ENCODE assay signal across 9 mouse cellular contexts in the genomic region with DNA sequence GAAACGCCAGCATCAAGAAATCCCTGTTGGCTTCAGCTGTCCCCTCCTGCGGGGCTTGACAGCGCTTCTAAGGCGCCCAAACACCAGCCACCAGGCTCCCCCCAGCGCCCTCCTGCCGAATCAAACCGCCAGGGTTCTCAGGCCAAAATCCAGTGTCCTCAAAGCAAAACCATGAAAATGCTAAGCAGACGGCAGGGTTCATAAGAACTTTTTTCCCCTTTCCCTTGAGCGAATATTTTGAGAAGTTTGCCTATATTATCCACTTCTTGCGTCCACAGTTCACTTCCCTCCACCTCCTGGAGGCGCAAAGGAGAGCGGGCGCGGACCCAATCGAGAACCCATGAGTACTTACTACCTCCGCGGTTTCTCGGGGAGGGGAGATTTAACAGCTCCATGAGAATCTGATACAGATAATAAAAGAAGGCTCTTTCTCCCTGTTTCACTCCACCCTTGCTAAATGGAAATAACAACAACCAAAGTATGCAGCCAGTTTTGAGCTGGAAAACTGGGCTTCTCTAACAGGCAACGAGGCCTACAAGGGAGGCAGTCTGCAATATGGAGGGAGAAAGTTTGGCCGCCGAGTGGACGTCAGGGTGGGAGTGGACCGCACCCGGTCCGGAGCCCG. TPM values are rescaled to one million over a fixed set of nuclear protein-coding genes. Genes with fewer than 3 reads are reported as not detected.
DNase-seq lines count a peak whose midpoint lies in the region; ATAC-seq and TF ChIP-seq lines count a peak whose summit lies in the region.
"Had no signal": no experiment of that assay in that cellular context is flagged by ENCODE, and none has a peak within 500 bp of the region (broad histone marks: within the 10 kb centered on the region; RNA-seq: fewer than 3 reads in every experiment).

No protein-coding gene starts in this region.

- under 1% methylated on average over 26 of the region's 26 CpGs for WGBS in kidney, adult 2 months
- WGBS in liver, embryonic 12.5 days (ENCODE audit: insufficient replicate concordance) = under 1% methylated on average over 26 of the region's 26 CpGs
- WGBS in midbrain, postnatal 0 days = under 1% methylated on average over 26 of the region's 26 CpGs

- H3K9ac ChIP-seq in liver, embryonic 12.5 days = peak overlapping the region; percentile 71
- H3K9ac ChIP-seq in midbrain, postnatal 0 days (replicated peaks; ENCODE audit: low read length, poor library complexity, severe bottlenecking) = peak overlapping the region; percentile 46

- TF ChIP-seq CTCF in kidney, adult 2 months (conservative IDR thresholded peaks at IDR 0.05; ENCODE audit: insufficient read depth, insufficient read length, low read depth, low read length) = peak; percentile 42
- TF ChIP-seq CTCF in midbrain, postnatal 0 days (IDR thresholded peaks at IDR 0.05) = peak; percentile 55

- H3K27me3 ChIP-seq in erythroblast, embryonic 14.5 days (ENCODE audit: control insufficient read depth) = peaks cover 54% of the 10 kb centered on the region
- no peaks in the 10 kb centered on the region for H3K27me3 ChIP-seq in kidney, adult 2 months (replicated peaks; ENCODE audit: control insufficient read depth, insufficient read depth, low read length)
- peaks cover 44% of the 10 kb centered on the region for H3K27me3 ChIP-seq in liver, embryonic 12.5 days (replicated peaks)
- H3K27me3 ChIP-seq in midbrain, postnatal 0 days (ENCODE audit: insufficient read depth, low read length) = no peaks in the 10 kb centered on the region
- H3K27me3 ChIP-seq: CH12.LX had no signal

- peak overlapping the region; percentile 92 for H3K4me2 ChIP-seq in liver, embryonic 12.5 days
- H3K4me2 ChIP-seq in midbrain, postnatal 0 days (ENCODE audit: low read depth, low read length, poor library complexity, severe bottlenecking) = peak overlapping the region; percentile 73

- DNase-seq in embryo, embryonic 9.5 days (ENCODE audit: extremely low spot score) = peak; percentile 62
- DNase-seq in heart, adult 8-10 months (ENCODE audit: low spot score) = peak; percentile 73
- DNase-seq in kidney, adult 2 months = peak; percentile 83
- DNase-seq in midbrain, postnatal 0 days (ENCODE audit: low spot score) = peak; percentile 60
- DNase-seq in testis, postnatal 14 days (ENCODE audit: low spot score) = peak; percentile 48

- peaks cover 3% of the 10 kb centered on the region; the same call in 1 of the 2 replicates for H3K9me3 ChIP-seq in erythroblast, embryonic 14.5 days (ENCODE audit: control insufficient read depth, low read length)
- no peaks in the 10 kb centered on the region for H3K9me3 ChIP-seq in liver, embryonic 12.5 days (replicated peaks)
- H3K9me3 ChIP-seq in midbrain, postnatal 0 days (ENCODE audit: low read length) = no peaks in the 10 kb centered on the region

- peak overlapping the region; percentile 99 for H3K27ac ChIP-seq in kidney, adult 2 months (ENCODE audit: insufficient read depth, low read depth, low read length)
- peak overlapping the region; percentile 82; the same call in 1 of the 2 replicates for H3K27ac ChIP-seq in liver, embryonic 12.5 days
- H3K27ac ChIP-seq in midbrain, postnatal 0 days (ENCODE audit: low read depth, low read length) = peak overlapping the region; percentile 70

- peak overlapping the region; percentile 72 for H3K4me3 ChIP-seq in erythroblast, embryonic 14.5 days (replicated peaks)
- H3K4me3 ChIP-seq in kidney, adult 2 months (ENCODE audit: insufficient read depth, low read depth, low read length) = peak overlapping the region; percentile 99
- H3K4me3 ChIP-seq in liver, embryonic 12.5 days = peak overlapping the region; percentile 74
- peak overlapping the region; percentile 85 for H3K4me3 ChIP-seq in midbrain, postnatal 0 days (ENCODE audit: low read depth, low read length)

- ATAC-seq in erythroblast, adult 5-6 weeks (replicated peaks; ENCODE audit: low FRiP score, poor library complexity, severe bottlenecking) = no peak
- no peak for ATAC-seq in liver, embryonic 12.5 days
- ATAC-seq in midbrain, postnatal 0 days (ENCODE audit: low FRiP score) = no peak

- no peak for TF ChIP-seq POLR2A in kidney, adult 2 months (IDR thresholded peaks at IDR 0.05; ENCODE audit: low read depth, low read length)

- H3K4me1 ChIP-seq in erythroblast, embryonic 14.5 days (ENCODE audit: control insufficient read depth) = peaks cover 21% of the 10 kb centered on the region
- H3K4me1 ChIP-seq in kidney, adult 2 months (ENCODE audit: control insufficient read depth, insufficient read depth, low read length) = peaks cover 23% of the 10 kb centered on the region
- H3K4me1 ChIP-seq in liver, embryonic 12.5 days = peaks cover 49% of the 10 kb centered on the region
- H3K4me1 ChIP-seq in midbrain, postnatal 0 days (ENCODE audit: insufficient read depth, low read length) = no peaks in the 10 kb centered on the region

- H3K36me3 ChIP-seq in erythroblast, embryonic 14.5 days (ENCODE audit: control insufficient read depth) = no peaks in the 10 kb centered on the region
- H3K36me3 ChIP-seq in kidney, adult 2 months (ENCODE audit: control insufficient read depth, insufficient read depth, low read length) = no peaks in the 10 kb centered on the region
- no peaks in the 10 kb centered on the region for H3K36me3 ChIP-seq in liver, embryonic 12.5 days
- H3K36me3 ChIP-seq in midbrain, postnatal 0 days (ENCODE audit: insufficient read depth, low read length) = no peaks in the 10 kb centered on the region

RNA-seq across cellular contexts. Expression of a gene that starts 1.4 kb away (rescaled TPM):
- 0.24 and 0.41 TPM in 2 replicates for polyA plus RNA-seq in erythroblast, embryonic 14.5 days (2012)
- total RNA-seq in erythroblast, adult 5-6 weeks (2015; ENCODE audit: low replicate concordance) = 4.4 and 7.5 TPM in 2 replicates
- total RNA-seq in erythroblast, adult 5-6 weeks (2017; ENCODE audit: low replicate concordance) = 2.0 and 2.5 TPM in 2 replicates
- total RNA-seq in heart, adult 8-10 months (2022) = 10 to 100 TPM; 33.6 to 43.1 (median 40.6) TPM
- 24.6 and 27.8 TPM in 2 replicates for polyA plus RNA-seq in kidney, adult 2 months (2012; rRNA removed)
- polyA plus RNA-seq in liver, embryonic 12.5 days (2016; fragmentation: Nextera tagmentation; extraction: Ambion mirVana) = 13.1 and 14.6 TPM in 2 replicates
- total RNA-seq in midbrain, postnatal 0 days (2014; rRNA removed) = 18.3 and 20.5 TPM in 2 replicates
- 8.7 TPM in 2 replicates for polyA plus RNA-seq in midbrain, postnatal 0 days (2015; fragmentation: Nextera tagmentation; extraction: Ambion mirVana)
